Mouse (Mus musculus) cortical plate, adult 2 months (tissue): Measurements from ENCODE around the gene Mdk.

ENCODE experiments used
- CTCF ChIP-seq: fragments of 200-500 bp; IDR thresholded peaks from 2 replicates; pipeline ENCODE4 v1.5.1; 2011; ENCODE audit warnings: mild to moderate bottlenecking, control low read depth, low read length; ENCODE audit not compliant: insufficient read depth; ENCODE audit errors: extremely low read depth
- POLR2A ChIP-seq: fragments of 200-500 bp; IDR thresholded peaks from 2 replicates; pipeline ENCODE4 v1.6.1; 2011; ENCODE audit warnings: mild to moderate bottlenecking, low read length, control low read depth; ENCODE audit not compliant: insufficient read depth; ENCODE audit errors: extremely low read depth

DNA sequence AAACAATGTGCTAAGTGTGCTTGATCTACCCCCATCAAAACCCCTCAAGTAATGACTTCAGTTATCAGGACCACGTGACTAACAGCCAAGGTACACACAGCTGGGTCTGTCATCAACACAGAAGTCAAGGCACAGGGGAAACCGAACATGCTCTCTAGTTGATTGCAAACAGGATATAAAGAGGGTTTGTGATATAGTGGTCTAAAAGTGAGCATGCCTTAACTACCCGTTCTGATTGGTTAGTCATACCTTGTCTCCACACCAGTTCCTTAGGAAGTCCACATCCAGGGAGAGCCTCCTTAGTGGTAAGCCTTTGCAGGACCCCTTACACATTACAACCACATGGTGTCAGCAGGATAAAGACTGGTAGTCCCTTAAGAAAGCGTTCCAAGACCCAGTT is 12.0 kb downstream of the Mdk start:
- TF ChIP-seq CTCF (no peak), POLR2A (no peak)
